Mouse (Mus musculus) stomach, embryonic 14.5 days (tissue): ENCODE measurements around the gene Rhoc. TPM values are rescaled to one million over a fixed set of nuclear protein-coding genes. Genes with fewer than 3 reads are reported as not detected.
"Not testable (repeated sequence)": the region's sequence is repeated elsewhere in the genome, so short reads cannot be mapped to it uniquely, and the experiment has no call there.

Experiments
- ATAC-seq: fragments of 200-750 bp; cut with Nextera tagmentation; 2 replicates; pipeline ENCODE4 v1.8.0; 2017; ENCODE audit warnings: low read depth, moderate TSS enrichment; ENCODE audit not compliant: insufficient number of reproducible peaks, insufficient read depth, low FRiP score
- H3K27ac ChIP-seq: fragments of 300-500 bp; sonication (generic); 2 replicates; pipeline ENCODE4 v1.5.1; 2014; ENCODE audit warnings: mild to moderate bottlenecking, low read length, moderate library complexity, mixed read lengths
- H3K27me3 ChIP-seq: fragments of 300-500 bp; sonication (generic); 2 replicates; pipeline ENCODE4 v1.6.1; 2014; ENCODE audit warnings: low read length, control low read depth, mixed read lengths; ENCODE audit not compliant: control insufficient read depth, insufficient read depth
- H3K36me3 ChIP-seq: fragments of 300-500 bp; sonication (generic); 2 replicates; pipeline ENCODE4 v1.6.1; 2014; ENCODE audit warnings: mild to moderate bottlenecking, control low read depth, low read length, moderate library complexity, mixed read lengths; ENCODE audit not compliant: control insufficient read depth, insufficient read depth
- H3K4me1 ChIP-seq: fragments of 300-500 bp; sonication (generic); 2 replicates; pipeline ENCODE4 v1.6.1; 2014; ENCODE audit warnings: low read length, control low read depth, mixed read lengths; ENCODE audit not compliant: control insufficient read depth, insufficient read depth
- H3K4me2 ChIP-seq: fragments of 300-500 bp; sonication (generic); replicated peaks from 2 replicates; pipeline ENCODE4 v1.6.1; 2014; ENCODE audit warnings: low read depth, low read length, control low read depth
- H3K4me3 ChIP-seq: fragments of 300-500 bp; sonication (generic); 2 replicates; pipeline ENCODE4 v1.5.1; 2014; ENCODE audit warnings: low read depth, low read length, control low read depth
- H3K9ac ChIP-seq: fragments of 300-500 bp; sonication (generic); replicated peaks from 2 replicates; pipeline ENCODE4 v1.6.1; 2014; ENCODE audit warnings: low read depth, mild to moderate bottlenecking, control low read depth, low read length, moderate library complexity, mixed read lengths
- H3K9me3 ChIP-seq: fragments of 300-500 bp; sonication (generic); 2 replicates; pipeline ENCODE4 v1.6.1; 2016; ENCODE audit warnings: low read depth, low read length, control low read depth; ENCODE audit not compliant: control insufficient read depth
- WGBS: fragments of 180-500 bp; shearing (Covaris S2); extraction: QIAGEN DNeasy Blood & Tissue Kit; methylation state at CpG from one replicate; pipeline ENCODE4 v1.1.7; 2014; 5-methylcytosine and 5-hydroxymethylcytosine counted together
- polyA plus RNA-seq: library from polyadenylated mRNA; unstranded; fragments of >200 nt; fragmentation: Nextera tagmentation; extraction: Ambion mirVana; gene quantifications from 2 replicates; pipeline ENCODE4 v1.2.1, GENCODE M21; 2014

The Rhoc gene
- polyA plus RNA-seq, 1 experiment from 2014 or later = 163 TPM

GRCm38 (mm10) chr3:104813227-104813626 lies 25.1 kb downstream of the Rhoc start:
- 92% methylated on average over 7 of the region's 7 CpGs for WGBS
- ATAC-seq = not testable (repeated sequence)

DNA sequence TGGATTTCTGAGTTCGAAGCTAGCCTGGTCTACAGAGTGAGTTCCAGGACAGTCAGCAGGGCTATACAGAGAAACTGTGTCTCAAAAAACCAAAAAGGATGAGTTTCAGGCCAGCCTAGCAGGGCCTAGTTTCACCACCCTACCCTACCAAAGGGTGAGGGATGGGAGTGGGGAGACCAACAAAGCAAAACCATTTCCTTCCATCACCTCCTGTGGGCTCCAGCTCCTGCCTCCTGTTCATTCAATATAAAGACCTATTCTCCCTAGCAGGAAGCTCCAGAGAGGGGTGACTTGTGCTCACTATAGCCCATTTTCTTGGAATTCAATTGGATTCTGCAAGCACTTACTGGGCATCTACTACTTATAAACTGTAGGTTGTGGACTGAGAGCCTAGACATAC lies 26.6 kb downstream of the Rhoc start:
- Histone ChIP-seq H3K27me3 (no peaks in the 10 kb centered on the region), H3K36me3 (no peaks in the 10 kb centered on the region; the same call in 1 of the 2 replicates), H3K4me3 (no peak overlapping the region), H3K9me3 (no peaks in the 10 kb centered on the region), H3K4me2 (no peak overlapping the region), H3K9ac (no peak overlapping the region), H3K4me1 (peaks cover 7% of the 10 kb centered on the region; the same call in 1 of the 2 replicates), H3K27ac (no peak overlapping the region)
- no peak for ATAC-seq
- WGBS = 100% methylated on average over 1 of the region's 1 CpGs

More at GRCm38 (mm10) chr3:104813227-104813626, 25.1 kb downstream of the Rhoc start:
- H3K9ac ChIP-seq, H3K27ac ChIP-seq, H3K4me2 ChIP-seq, H3K27me3 ChIP-seq, H3K36me3 ChIP-seq, H3K4me3 ChIP-seq, H3K9me3 ChIP-seq, H3K4me1 ChIP-seq: not testable (repeated sequence)

GRCm38 (mm10) chr3:104815346-104815745 lies 27.2 kb downstream of the Rhoc start:
- Histone ChIP-seq H3K9me3 (no peaks in the 10 kb centered on the region), H3K9ac (no peak overlapping the region), H3K36me3 (no peaks in the 10 kb centered on the region; the same call in 1 of the 2 replicates), H3K4me3 (no peak overlapping the region), H3K27me3 (no peaks in the 10 kb centered on the region), H3K27ac (no peak overlapping the region), H3K4me1 (peaks cover 7% of the 10 kb centered on the region; the same call in 1 of the 2 replicates), H3K4me2 (no peak overlapping the region)
- WGBS = 65% methylated on average over 2 of the region's 2 CpGs
- no peak for ATAC-seq

DNA sequence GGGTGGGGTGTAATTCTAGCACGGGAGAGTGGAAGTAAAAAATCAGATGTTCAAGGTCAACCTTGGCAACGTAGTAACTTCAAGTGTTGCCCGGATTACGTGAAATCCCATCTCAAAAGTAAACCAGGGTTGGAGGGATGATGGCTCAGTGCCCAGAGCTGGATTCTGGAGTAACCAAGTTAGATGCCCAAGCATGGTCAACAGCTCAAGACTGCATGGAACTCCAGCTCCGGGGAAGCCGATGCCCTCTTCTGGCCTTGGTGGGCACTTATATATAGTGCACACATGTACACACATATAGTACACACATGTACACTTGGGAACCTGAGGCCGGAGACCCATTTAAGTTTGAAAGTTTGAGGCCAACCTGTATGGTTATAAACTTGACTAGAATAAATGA lies 28.0 kb downstream of the Rhoc start:
- Histone ChIP-seq H3K27ac (no peak overlapping the region), H3K9ac (no peak overlapping the region), H3K9me3 (no peaks in the 10 kb centered on the region), H3K4me2 (peak overlapping the region; percentile 48), H3K4me3 (0 out of 2 replicates have a peak overlapping the region, but pooled peaks have one; percentile 91), H3K36me3 (peaks cover 2% of the 10 kb centered on the region; the same call in 1 of the 2 replicates), H3K27me3 (no peaks in the 10 kb centered on the region), H3K4me1 (peaks cover 7% of the 10 kb centered on the region; the same call in 1 of the 2 replicates)
- 92% methylated on average over 7 of the region's 7 CpGs for WGBS
- no peak for ATAC-seq

DNA sequence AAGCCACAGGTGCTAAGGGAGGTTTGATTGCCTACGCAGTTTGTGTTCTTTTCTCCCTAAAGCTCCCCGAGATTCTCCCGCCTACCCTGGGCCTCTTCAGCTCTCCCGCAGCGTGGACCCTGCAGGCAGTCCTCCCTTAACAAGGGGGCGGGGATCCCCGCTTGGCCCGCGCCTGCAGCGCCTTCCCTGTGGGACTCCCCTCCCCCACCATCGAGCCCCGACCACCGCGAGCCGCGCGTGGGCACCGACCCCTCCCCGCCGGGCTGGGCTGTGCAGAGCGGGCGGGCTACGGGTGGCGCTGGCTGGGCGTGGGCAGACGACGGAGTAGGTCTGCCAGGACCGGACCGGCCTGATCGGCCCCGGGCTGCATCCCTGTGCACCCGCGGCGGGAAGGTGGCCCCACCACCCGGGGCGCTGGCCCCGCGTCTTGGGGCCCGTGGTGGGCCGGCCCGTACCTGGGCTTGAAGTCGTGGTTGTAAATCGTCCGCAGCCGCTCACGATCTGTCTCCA lies 29.4 kb downstream of the Rhoc start:
- H3K36me3 ChIP-seq = peaks cover 9% of the 10 kb centered on the region

GRCm38 (mm10) chr3:104817991-104818748 lies 30.0 kb downstream of the Rhoc start, which contains the start of gene Mov10:
Gene Mov10, minus strand, starts transcription at chr3:104818563.
- peak within 1 kb of the TSS; percentile 90 for H3K9ac ChIP-seq
- H3K36me3 ChIP-seq = peaks cover 9% of the 10 kb centered on the region
- H3K4me1 ChIP-seq = peaks cover 7% of the 10 kb centered on the region; the same call in 1 of the 2 replicates
- peak within 1 kb of the TSS; percentile 48 for H3K4me2 ChIP-seq
- ATAC-seq = peak; percentile 86
- no peaks in the 10 kb centered on the region for H3K9me3 ChIP-seq
- H3K27ac ChIP-seq = peak within 1 kb of the TSS; percentile 97
- under 1% methylated on average over 34 of the region's 40 CpGs for WGBS
- H3K4me3 ChIP-seq = peak within 1 kb of the TSS; percentile 91
- H3K27me3 ChIP-seq = no peaks in the 10 kb centered on the region

More for the DNA sequence above, 29.4 kb downstream of the Rhoc start:
- ATAC-seq = peak; percentile 68
- no peaks in the 10 kb centered on the region for H3K27me3 ChIP-seq
- peaks cover 7% of the 10 kb centered on the region; the same call in 1 of the 2 replicates for H3K4me1 ChIP-seq
- peak overlapping the region; percentile 48 for H3K4me2 ChIP-seq
- peak overlapping the region; percentile 91 for H3K4me3 ChIP-seq
- peak overlapping the region; percentile 90 for H3K9ac ChIP-seq
- under 1% methylated on average over 46 of the region's 46 CpGs for WGBS
- H3K9me3 ChIP-seq = no peaks in the 10 kb centered on the region
- H3K27ac ChIP-seq = peak overlapping the region; percentile 97

GRCm38 (mm10) chr3:104818749-104819134 lies 30.6 kb downstream of the Rhoc start:
- Histone ChIP-seq H3K9me3 (no peaks in the 10 kb centered on the region), H3K9ac (peak overlapping the region; percentile 90; the same call in 1 of the 2 replicates), H3K4me1 (peaks cover 7% of the 10 kb centered on the region; the same call in 1 of the 2 replicates), H3K27me3 (no peaks in the 10 kb centered on the region), H3K4me2 (peak overlapping the region; percentile 48), H3K36me3 (peaks cover 9% of the 10 kb centered on the region), H3K4me3 (peak overlapping the region; percentile 91), H3K27ac (peak overlapping the region; percentile 97; the same call in 1 of the 2 replicates)
- WGBS = 0% methylated on average over 3 of the region's 3 CpGs
- ATAC-seq = no peak

GRCm38 (mm10) chr3:104820426-104820825 lies 32.3 kb downstream of the Rhoc start:
- Histone ChIP-seq H3K4me3 (no peak overlapping the region), H3K9me3 (no peaks in the 10 kb centered on the region), H3K27me3 (no peaks in the 10 kb centered on the region), H3K4me1 (peaks cover 7% of the 10 kb centered on the region; the same call in 1 of the 2 replicates), H3K9ac (no peak overlapping the region), H3K27ac (no peak overlapping the region), H3K36me3 (peaks cover 10% of the 10 kb centered on the region), H3K4me2 (no peak overlapping the region)
- 68% methylated on average over 1 of the region's 1 CpGs for WGBS
- ATAC-seq = no peak
